8 mouse cellular contexts compared by ENCODE assay signal in genomic region chr9:88523335-88523668, GRCm38 (mm10). TPM values are rescaled to one million over a fixed set of nuclear protein-coding genes. Genes with fewer than 3 reads are reported as not detected.
A peak's percentile ranks its signal among the peaks of the same experiment; 100 is the strongest.
DNase-seq lines count a peak whose midpoint lies in the region; ATAC-seq and TF ChIP-seq lines count a peak whose summit lies in the region.

No protein-coding gene starts in this region.

- in situ Hi-C loops in ES-E14 (cut with MboI; ENCODE audit: low sequenced_read_pairs in 2 of 2, unreplicated experiment in 2 of 2), result no loop called here

- peak overlapping the region; percentile 66 to 82 for H3K27ac ChIP-seq in heart, embryonic 14.5 days (replicated peaks in 1 of 2; ENCODE audit: control insufficient read depth in 1 of 2, insufficient read depth in 1 of 2, low read depth in 2 of 2, low read length in 2 of 2)
- H3K27ac ChIP-seq in ES-E14 (ENCODE audit: insufficient read depth, low read depth, low read length, poor library complexity, severe bottlenecking) (peak overlapping the region; percentile 78), macrophage (peak overlapping the region; percentile 71)
- peak overlapping the region; percentile 77 for H3K27ac ChIP-seq in forebrain, postnatal 0 days (ENCODE audit: low read depth, low read length)

- H3K4me2 ChIP-seq in heart, embryonic 14.5 days (ENCODE audit: low read length), result peak overlapping the region; percentile 86
- peak overlapping the region; percentile 74 for H3K4me2 ChIP-seq in forebrain, postnatal 0 days (ENCODE audit: low read depth)

- no peak for DNase-seq in heart, adult 18-20 months
- no peak for DNase-seq in ES-E14 (ENCODE audit: low read depth, low spot score)
- DNase-seq in forebrain, postnatal 0 days, result no peak
- no peak for DNase-seq in right cerebral cortex, postnatal 14 days
- no peak for DNase-seq in B cell, adult 2 months

- H3K79me2 ChIP-seq in macrophage (ENCODE audit: inconsistent target), result peaks cover 7% of the 10 kb centered on the region

- H3K9me3 ChIP-seq in heart, embryonic 14.5 days (ENCODE audit: control insufficient read depth, low read length), result no peaks in the 10 kb centered on the region
- no peaks in the 10 kb centered on the region for H3K9me3 ChIP-seq in ES-E14 (ENCODE audit: control insufficient read depth, insufficient read depth, low read depth, low read length)
- no peaks in the 10 kb centered on the region for H3K9me3 ChIP-seq in forebrain, postnatal 0 days (ENCODE audit: low read length)

- H3K4me3 ChIP-seq in heart, embryonic 14.5 days (ENCODE audit: control insufficient read depth in 1 of 2, insufficient read depth in 1 of 2, low read depth in 1 of 2, low read length in 2 of 2), result peak overlapping the region; percentile 56 to 74
- H3K4me3 ChIP-seq in ES-E14 (ENCODE audit: insufficient read depth in 1 of 2, low read depth in 1 of 2, low read length in 2 of 2, poor library complexity in 1 of 2, severe bottlenecking in 1 of 2), result peak overlapping the region; percentile 67 to 75
- peak overlapping the region; percentile 70 for H3K4me3 ChIP-seq in forebrain, postnatal 0 days (ENCODE audit: low read depth, low read length)
- peak overlapping the region; percentile 47 for H3K4me3 ChIP-seq in macrophage (ENCODE audit: inconsistent target)

- ATAC-seq in heart, embryonic 14.5 days (ENCODE audit: insufficient number of reproducible peaks, insufficient read depth, low FRiP score, low read depth), result no peak
- ATAC-seq in forebrain, postnatal 0 days, result no peak
- ATAC-seq in activated CD4-positive, CD25-positive, alpha-beta regulatory T cell, adult 4 months, result no peak

- no peak for TF ChIP-seq CTCF in forebrain, postnatal 0 days (IDR thresholded peaks at IDR 0.05; ENCODE audit: low read depth)

- H3K9ac ChIP-seq in heart, embryonic 14.5 days (ENCODE audit: low read length), result peak overlapping the region; percentile 77
- peak overlapping the region; percentile 95 for H3K9ac ChIP-seq in ES-E14 (ENCODE audit: insufficient read depth, low read depth, low read length, poor library complexity, severe bottlenecking)
- peak overlapping the region; percentile 93 for H3K9ac ChIP-seq in forebrain, postnatal 0 days

- peaks cover 0 to 18% of the 10 kb centered on the region in 2 experiments; a peak in 3 of 4 replicates for H3K4me1 ChIP-seq in heart, embryonic 14.5 days (ENCODE audit: control insufficient read depth in 2 of 2, insufficient read depth in 2 of 2, low read length in 2 of 2)
- H3K4me1 ChIP-seq in ES-E14 (ENCODE audit: control insufficient read depth in 2 of 2, insufficient read depth in 2 of 2, low read length in 2 of 2, poor library complexity in 1 of 2), result peaks cover 0 to 6% of the 10 kb centered on the region in 2 experiments; a peak in 1 of 4 replicates
- H3K4me1 ChIP-seq in forebrain, postnatal 0 days (ENCODE audit: insufficient read depth), result peaks cover 12% of the 10 kb centered on the region

- H3K36me3 ChIP-seq in heart, embryonic 14.5 days (ENCODE audit: control insufficient read depth, insufficient read depth, low read length), result peaks cover 21% of the 10 kb centered on the region
- H3K36me3 ChIP-seq in ES-E14 (ENCODE audit: control insufficient read depth, insufficient read depth, low read length, poor library complexity, severe bottlenecking), result peaks cover 17% of the 10 kb centered on the region
- peaks cover 7% of the 10 kb centered on the region; the same call in 1 of the 2 replicates for H3K36me3 ChIP-seq in forebrain, postnatal 0 days (ENCODE audit: insufficient read depth)
- H3K36me3 ChIP-seq in macrophage (ENCODE audit: inconsistent target), result no peaks in the 10 kb centered on the region

- WGBS in heart, embryonic 14.5 days, result 2% methylated on average over 16 of the region's 16 CpGs
- 2% methylated on average over 16 of the region's 16 CpGs for WGBS in forebrain, postnatal 0 days
- 3% methylated on average over 16 of the region's 16 CpGs for WGBS in macrophage (ENCODE audit: missing documents)

- H3K27me3 ChIP-seq in heart, embryonic 14.5 days (ENCODE audit: control insufficient read depth, insufficient read depth, low read length), result no peaks in the 10 kb centered on the region
- H3K27me3 ChIP-seq in forebrain, postnatal 0 days (ENCODE audit: insufficient read depth, low read length), result no peaks in the 10 kb centered on the region

TF ChIP-seq in ES-E14, 5 proteins besides CTCF, POLR2A, EP300 and RAD21:
- TF ChIP-seq MAFK (IDR thresholded peaks at IDR 0.05; ENCODE audit: insufficient read depth, low read depth, low read length) (no peak), HCFC1 (IDR thresholded peaks at IDR 0.05; ENCODE audit: borderline replicate concordance, insufficient read depth, low read length) (no peak)
TF ChIP-seq in ES-E14: peak in this region for 0.

RNA-seq across cellular contexts. Expression of gene Zfp949, which starts 24.5 kb away (rescaled TPM):
- 8.5 and 9.6 TPM in 2 replicates for polyA plus RNA-seq in heart, embryonic 14.5 days (2014; fragmentation: Nextera tagmentation; extraction: Ambion mirVana)
- total RNA-seq in heart, adult 18-20 months (2021), result 1 to 10 TPM; 7.6 to 9.0 TPM
- total RNA-seq in ES-E14 (2012; rRNA removed), result 7.1 and 8.9 TPM in 2 replicates
- total RNA-seq in forebrain, postnatal 0 days (2014; rRNA removed), result 18.6 and 25.0 TPM in 2 replicates
- 9.0 and 13.5 TPM in 2 replicates for polyA plus RNA-seq in forebrain, postnatal 0 days (2015; fragmentation: Nextera tagmentation; extraction: Ambion mirVana)
- total RNA-seq in macrophage (2018; cell fraction: chromatin; rRNA removed), result 10 to 100 TPM in 23 of 26 experiments, 1 to 10 TPM in 3; 9.8 to 56.9 (median 17.5) TPM
- 10 to 100 TPM in 1 of 26 experiments, 1 to 10 TPM in 25; 3.0 to 10.2 (median 7.4) TPM for total RNA-seq in macrophage (2018; cell fraction: cytosol; rRNA removed)
- 10 to 100 TPM in 20 of 26 experiments, 1 to 10 TPM in 6; 5.9 to 40.8 (median 14.6) TPM for total RNA-seq in macrophage (2018; cell fraction: nucleus; rRNA removed)
- 3.5 to 7.6 TPM (median 7.1 TPM) in 3 replicates for polyA plus RNA-seq in macrophage (2018)
- 10 to 100 TPM; 10.6 to 10.9 TPM for polyA plus RNA-seq in activated CD4-positive, CD25-positive, alpha-beta regulatory T cell, adult 4 months (2017; shearing (Covaris generic))

RNA-seq across cellular contexts. Expression of gene Syncrip, which starts 40.9 kb away (rescaled TPM):
- 50.8 and 60.3 TPM in 2 replicates for polyA plus RNA-seq in heart, embryonic 14.5 days (2014; fragmentation: Nextera tagmentation; extraction: Ambion mirVana)
- total RNA-seq in heart, adult 18-20 months (2021), result 10 to 100 TPM; 56.1 to 61.2 TPM
- total RNA-seq in ES-E14 (2012; rRNA removed), result 113 and 144 TPM in 2 replicates
- 138 and 149 TPM in 2 replicates for total RNA-seq in forebrain, postnatal 0 days (2014; rRNA removed)
- 82.5 and 86.4 TPM in 2 replicates for polyA plus RNA-seq in forebrain, postnatal 0 days (2015; fragmentation: Nextera tagmentation; extraction: Ambion mirVana)
- 100 to 1,000 TPM; 158 to 311 (median 218) TPM for total RNA-seq in macrophage (2018; cell fraction: chromatin; rRNA removed)
- 10 to 100 TPM; 44.5 to 87.7 (median 64.7) TPM for total RNA-seq in macrophage (2018; cell fraction: cytosol; rRNA removed)
- total RNA-seq in macrophage (2018; cell fraction: nucleus; rRNA removed), result 100 to 1,000 TPM in 25 of 26 experiments, 10 to 100 TPM in 1; 93.2 to 233 (median 144) TPM
- polyA plus RNA-seq in macrophage (2018), result 51.6 to 196 TPM (median 122 TPM) in 3 replicates
- polyA plus RNA-seq in activated CD4-positive, CD25-positive, alpha-beta regulatory T cell, adult 4 months (2017; shearing (Covaris generic)), result 100 to 1,000 TPM; 113 to 115 TPM

RNA-seq across cellular contexts. Expression of gene Trim43a, which starts 57.4 kb away (rescaled TPM):
- polyA plus RNA-seq in heart, embryonic 14.5 days (2014; fragmentation: Nextera tagmentation; extraction: Ambion mirVana), result 0.09 and 0.22 TPM in 2 replicates
- not detected for total RNA-seq in heart, adult 18-20 months (2021)
- 0.69 and 1.9 TPM in 2 replicates for total RNA-seq in ES-E14 (2012; rRNA removed)
- total RNA-seq in forebrain, postnatal 0 days (2014; rRNA removed), result 0.08 TPM in 1 of 2 replicates, not detected in the other
- polyA plus RNA-seq in forebrain, postnatal 0 days (2015; fragmentation: Nextera tagmentation; extraction: Ambion mirVana), result 0.13 TPM in 1 of 2 replicates, not detected in the other
- not detected for total RNA-seq in macrophage (2018; cell fraction: chromatin; rRNA removed)
- not detected for total RNA-seq in macrophage (2018; cell fraction: cytosol; rRNA removed)
- total RNA-seq in macrophage (2018; cell fraction: nucleus; rRNA removed), result not detected
- polyA plus RNA-seq in macrophage (2018), result not detected in 3 replicates
- polyA plus RNA-seq in activated CD4-positive, CD25-positive, alpha-beta regulatory T cell, adult 4 months (2017; shearing (Covaris generic)), result not detected
